Mouse (Mus musculus) brown adipose tissue, adult 24 weeks (tissue): ENCODE measurements around the gene Shank2. TPM values are rescaled to one million over a fixed set of nuclear protein-coding genes. Genes with fewer than 3 reads are reported as not detected.

Experiments
- H3K27ac ChIP-seq: fragments of 200-500 bp; replicated peaks from 2 replicates; pipeline ENCODE4 v1.5.1; 2012; ENCODE audit warnings: low read depth, mild to moderate bottlenecking, low read length
- H3K4me1 ChIP-seq: fragments of 200-500 bp; 2 replicates; pipeline ENCODE4 v1.6.1; 2012; ENCODE audit warnings: low read length, mixed read lengths; ENCODE audit not compliant: control insufficient read depth, insufficient read depth, insufficient read length
- H3K4me3 ChIP-seq: fragments of 200-500 bp; 2 replicates; pipeline ENCODE4 v1.5.1; 2012; ENCODE audit warnings: low read depth, mild to moderate bottlenecking, low read length, moderate library complexity; ENCODE audit not compliant: insufficient read depth
- polyA plus RNA-seq: library from polyadenylated mRNA; stranded (reverse); fragments of >200 nt; gene quantifications from 2 replicates; pipeline ENCODE4 v1.2.4, GENCODE M21; 2012; ENCODE audit not compliant: missing spikeins, insufficient read depth, insufficient read length

The Shank2 gene
- polyA plus RNA-seq, 1 experiment = not detected

DNA sequence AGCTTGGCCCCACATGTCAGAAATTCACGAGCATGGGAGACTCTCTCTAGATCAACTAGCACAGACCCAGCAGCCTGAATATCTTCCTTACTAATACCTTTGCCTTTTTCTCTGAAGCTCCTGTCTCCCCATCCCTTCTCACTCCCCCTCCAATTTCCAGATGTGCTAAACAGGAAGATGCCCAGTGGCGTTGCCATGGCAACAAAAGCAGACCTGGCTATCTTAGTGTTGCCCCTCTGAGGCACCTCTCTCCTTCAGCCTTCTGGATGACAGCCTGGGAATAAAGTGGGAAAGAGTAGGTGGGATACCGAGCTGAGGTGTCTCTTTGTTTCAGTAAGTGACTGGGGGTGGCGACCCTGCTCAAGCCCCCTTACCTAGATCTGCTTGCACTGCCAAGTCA, 146.4 kb downstream of the Shank2 start:
- Histone ChIP-seq H3K4me1 (no peaks in the 10 kb centered on the region), H3K4me3 (no peak overlapping the region), H3K27ac (no peak overlapping the region)

DNA sequence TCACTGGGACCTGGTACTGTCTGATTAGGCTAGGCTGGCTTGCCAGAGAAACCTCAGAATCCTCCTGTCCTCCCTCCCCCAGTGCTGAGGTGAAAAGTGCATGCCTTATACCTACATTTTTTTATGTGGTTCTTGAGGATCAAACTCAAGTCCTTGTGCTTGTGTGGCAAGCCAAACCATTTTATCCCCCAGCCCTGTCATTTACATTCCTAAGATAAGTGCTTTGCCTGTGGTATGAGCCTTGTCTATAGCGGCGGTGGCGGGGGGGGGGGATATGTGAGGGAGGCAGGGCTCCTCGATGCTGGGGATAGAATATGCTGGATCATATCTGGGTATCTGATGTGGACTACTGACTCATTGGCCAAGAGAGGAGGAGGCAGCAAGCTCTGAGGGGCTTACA, 151.4 kb downstream of the Shank2 start:
- Histone ChIP-seq H3K4me1 (no peaks in the 10 kb centered on the region), H3K27ac (no peak overlapping the region)

DNA sequence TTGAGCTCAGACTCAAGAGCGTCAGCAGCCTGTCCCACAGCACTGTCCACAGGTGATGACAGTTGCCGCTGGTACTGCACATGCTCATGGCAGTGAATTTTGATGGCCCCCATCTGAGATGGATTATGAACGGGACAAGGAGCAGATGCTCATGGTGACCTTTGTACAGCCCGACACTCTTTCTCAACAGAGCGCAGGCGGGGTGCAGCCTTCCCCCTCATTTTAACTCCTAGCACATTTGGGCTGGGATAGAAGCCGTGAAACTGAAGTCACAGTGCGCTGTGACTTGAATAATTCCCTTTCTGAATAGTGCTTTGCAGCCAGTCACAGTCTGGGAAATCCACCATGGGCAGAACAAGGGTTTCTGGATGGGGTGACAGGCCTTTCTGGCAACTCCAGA, 152.0 kb downstream of the Shank2 start:
- no peak overlapping the region for H3K27ac ChIP-seq
- no peak overlapping the region for H3K4me3 ChIP-seq
- no peaks in the 10 kb centered on the region for H3K4me1 ChIP-seq

More for the DNA sequence above, 151.4 kb downstream of the Shank2 start:
- H3K4me3 ChIP-seq = no peak overlapping the region

DNA sequence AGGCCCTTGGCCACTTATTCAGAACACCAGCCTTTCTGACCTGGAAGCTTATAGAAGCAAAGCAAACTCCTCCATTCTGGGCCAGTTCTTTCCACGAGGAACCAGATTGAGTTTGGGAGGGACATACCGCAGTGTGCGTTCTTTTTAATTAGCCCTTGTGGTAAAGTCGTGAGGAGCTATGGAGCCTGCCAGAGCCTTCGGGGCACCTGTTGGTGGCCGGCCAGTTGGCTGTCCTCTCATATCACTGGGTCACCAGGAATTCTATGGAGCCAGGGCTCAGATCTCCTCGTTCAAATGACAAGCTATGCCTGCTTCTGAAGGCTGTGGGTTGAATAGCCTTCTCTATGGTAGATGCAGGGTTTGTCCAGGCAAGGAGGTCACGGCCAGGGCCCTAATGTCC, 156.2 kb downstream of the Shank2 start:
- Histone ChIP-seq H3K4me1 (no peaks in the 10 kb centered on the region), H3K4me3 (no peak overlapping the region), H3K27ac (no peak overlapping the region)

DNA sequence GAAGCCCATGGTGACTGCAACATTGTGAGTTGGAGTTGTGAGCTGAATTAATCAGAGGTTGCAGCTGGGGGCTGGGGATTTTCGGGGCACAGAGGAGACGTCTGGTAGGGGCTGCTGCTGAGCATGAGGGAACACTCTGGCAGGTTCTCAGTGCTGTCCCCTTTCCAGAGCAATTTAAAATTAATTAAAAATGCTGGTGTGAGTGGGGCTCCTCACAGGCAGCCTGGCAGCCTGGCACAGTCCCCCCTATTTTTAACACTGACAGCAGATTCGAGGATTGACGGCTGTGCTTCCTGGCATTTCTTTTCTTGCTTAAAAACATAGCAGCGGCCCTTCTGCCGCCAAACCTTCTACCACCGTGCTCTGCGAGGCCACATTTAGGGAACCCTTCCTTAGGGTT, 157.8 kb downstream of the Shank2 start:
- no peaks in the 10 kb centered on the region for H3K4me1 ChIP-seq

DNA sequence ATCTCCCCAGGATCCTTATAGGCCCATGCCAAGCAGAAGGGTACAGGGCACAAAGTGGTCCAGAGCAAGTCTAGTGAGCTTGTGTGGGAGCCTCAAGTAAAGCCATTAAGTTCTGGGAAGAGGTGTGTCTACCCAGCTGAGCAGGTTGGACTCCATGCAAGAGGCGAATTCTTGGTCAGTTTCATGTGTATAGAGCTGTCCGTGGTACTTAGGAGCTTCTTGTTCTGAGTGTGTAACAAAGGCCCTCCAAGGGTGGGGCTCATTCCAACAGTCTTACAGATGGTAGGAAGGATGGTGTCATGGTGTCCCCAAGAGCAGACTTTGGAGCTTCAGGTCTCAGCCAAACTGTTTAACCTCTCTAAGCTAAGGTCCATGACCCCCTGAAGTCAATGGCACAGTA, 158.3 kb downstream of the Shank2 start:
- Histone ChIP-seq H3K4me1 (no peaks in the 10 kb centered on the region), H3K27ac (no peak overlapping the region), H3K4me3 (no peak overlapping the region)

More for the DNA sequence above, 157.8 kb downstream of the Shank2 start:
- H3K27ac ChIP-seq = no peak overlapping the region
- no peak overlapping the region for H3K4me3 ChIP-seq

DNA sequence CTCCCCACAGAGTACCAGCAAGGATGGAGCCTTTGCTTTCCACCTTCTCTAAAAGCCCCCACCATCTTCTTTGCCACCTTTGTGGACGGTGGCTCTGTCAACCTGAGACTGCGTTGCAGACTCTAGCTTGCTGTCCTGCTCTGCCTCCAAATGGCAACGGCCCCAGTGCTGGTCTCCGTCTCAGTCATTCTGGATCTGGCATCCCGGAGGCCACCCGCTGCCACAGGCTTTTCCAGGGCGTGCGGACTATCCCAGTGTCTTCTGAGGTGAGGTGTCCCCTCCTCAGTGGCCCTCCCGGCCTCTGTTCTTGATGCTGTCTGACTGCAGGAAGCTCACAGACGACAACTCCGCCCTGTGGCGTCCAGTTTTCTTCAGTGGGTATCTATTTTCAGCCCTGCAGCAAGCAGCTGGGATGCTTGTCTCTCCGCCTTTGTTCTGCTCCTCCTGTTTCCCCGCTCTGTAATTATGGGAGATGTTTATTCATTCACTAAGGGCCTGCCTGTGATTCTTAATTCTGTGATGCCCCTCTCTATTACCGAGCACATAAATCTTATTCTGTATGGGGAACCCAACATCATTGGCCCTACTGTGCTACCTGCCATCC, 159.0 kb downstream of the Shank2 start:
- H3K4me1 ChIP-seq = no peaks in the 10 kb centered on the region
- no peak overlapping the region for H3K27ac ChIP-seq
- no peak overlapping the region for H3K4me3 ChIP-seq

DNA sequence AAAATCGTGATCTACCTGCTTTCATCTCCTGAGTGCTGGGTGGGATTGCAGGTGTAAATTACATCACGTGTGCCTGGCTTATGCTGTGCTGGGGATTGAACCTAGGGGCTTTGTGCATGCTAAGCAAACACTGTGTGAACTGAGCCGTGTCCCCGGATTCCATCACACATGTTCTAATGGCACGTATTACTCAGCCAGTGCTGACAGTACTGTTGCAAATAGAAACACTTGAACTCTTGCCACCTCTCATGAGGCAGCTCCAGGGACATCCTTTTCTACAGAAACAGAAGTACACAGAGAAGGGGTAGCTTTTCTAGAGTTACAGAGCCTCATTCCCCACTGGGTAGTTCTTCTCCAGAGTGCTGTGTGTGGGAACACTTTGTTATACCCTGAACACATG, 168.5 kb downstream of the Shank2 start:
- no peak overlapping the region for H3K27ac ChIP-seq
- no peaks in the 10 kb centered on the region for H3K4me1 ChIP-seq
- no peak overlapping the region for H3K4me3 ChIP-seq

DNA sequence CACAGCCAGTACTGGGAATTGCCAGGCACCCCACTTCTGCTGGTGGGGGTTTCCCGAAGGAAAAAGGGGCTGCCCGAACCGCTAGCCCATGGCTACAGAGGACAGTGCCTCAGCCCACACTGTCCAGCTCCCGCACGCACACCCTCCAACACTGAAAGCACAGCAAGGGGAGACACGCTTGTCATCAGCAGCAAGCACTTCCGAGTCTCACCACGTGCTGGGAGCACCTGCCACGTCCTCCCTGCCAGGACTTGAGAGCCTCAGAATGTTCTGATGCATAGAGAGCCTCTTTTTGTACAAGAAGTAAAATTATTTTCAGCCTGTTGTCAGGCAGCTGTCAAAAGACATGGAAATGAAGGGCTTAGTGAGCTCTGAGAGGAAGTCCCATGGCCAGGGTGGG, 169.0 kb downstream of the Shank2 start:
- no peaks in the 10 kb centered on the region for H3K4me1 ChIP-seq
- H3K27ac ChIP-seq = no peak overlapping the region
- no peak overlapping the region for H3K4me3 ChIP-seq

DNA sequence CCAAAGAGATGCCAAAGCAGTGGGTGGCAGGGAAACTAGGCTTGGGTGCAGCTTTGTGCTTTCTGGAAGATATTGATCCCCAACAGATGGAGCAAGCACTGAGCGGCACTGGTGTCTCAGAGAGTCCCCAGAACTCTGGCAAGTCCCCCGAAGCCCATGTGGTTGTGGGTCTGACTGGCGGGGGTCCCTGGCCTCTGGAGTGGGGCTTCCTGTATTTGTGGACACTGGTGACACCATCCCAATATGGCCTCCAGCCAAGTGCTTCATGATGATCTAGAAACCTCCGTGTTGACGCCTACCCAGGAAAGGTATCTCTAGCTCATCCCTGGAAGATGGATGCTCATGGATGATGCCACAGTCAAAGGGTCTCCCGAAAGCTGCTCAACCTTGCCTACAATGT, 172.1 kb downstream of the Shank2 start:
- Histone ChIP-seq H3K27ac (no peak overlapping the region), H3K4me1 (no peaks in the 10 kb centered on the region), H3K4me3 (no peak overlapping the region)

DNA sequence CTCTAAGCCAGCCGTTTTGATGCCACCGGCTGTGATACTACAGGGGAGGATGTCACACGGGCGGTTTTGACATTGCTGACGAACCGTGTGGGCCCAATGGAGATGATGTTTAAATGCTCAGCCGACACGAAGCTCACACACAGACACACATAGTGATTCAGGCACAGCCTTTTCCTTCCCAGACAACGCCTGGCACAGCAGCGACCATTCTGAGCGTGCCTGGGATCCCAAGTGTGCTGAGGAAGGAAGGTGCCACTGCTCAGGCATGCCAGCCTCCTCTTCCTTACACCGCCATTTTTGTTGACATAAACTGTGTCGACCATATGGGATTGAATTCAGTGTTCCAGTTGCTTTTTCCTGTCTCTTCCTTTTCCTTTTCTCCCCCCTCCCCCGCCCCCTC, 172.6 kb downstream of the Shank2 start:
- no peak overlapping the region for H3K4me3 ChIP-seq
- no peaks in the 10 kb centered on the region for H3K4me1 ChIP-seq
- H3K27ac ChIP-seq = no peak overlapping the region

DNA sequence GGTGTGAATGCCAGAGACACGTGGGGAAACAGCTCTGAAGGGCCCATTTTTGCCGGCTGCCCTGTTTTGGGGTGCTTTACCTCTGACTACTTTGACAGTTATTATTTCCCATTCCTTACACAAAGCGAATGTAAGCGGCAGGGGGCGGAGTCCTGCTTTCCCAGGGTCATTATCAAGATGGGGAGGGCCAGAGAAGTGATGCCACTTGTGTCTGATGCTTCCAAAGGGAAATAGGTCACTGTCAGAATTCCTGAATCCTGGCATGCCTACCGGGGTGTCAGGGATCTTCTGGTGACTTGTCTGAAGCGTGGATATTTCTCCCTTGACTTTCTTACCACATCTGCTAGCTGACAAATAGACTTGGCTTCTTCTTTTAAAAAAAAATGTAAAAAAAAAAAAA, 173.3 kb downstream of the Shank2 start:
- Histone ChIP-seq H3K4me1 (no peaks in the 10 kb centered on the region), H3K27ac (no peak overlapping the region), H3K4me3 (no peak overlapping the region)

DNA sequence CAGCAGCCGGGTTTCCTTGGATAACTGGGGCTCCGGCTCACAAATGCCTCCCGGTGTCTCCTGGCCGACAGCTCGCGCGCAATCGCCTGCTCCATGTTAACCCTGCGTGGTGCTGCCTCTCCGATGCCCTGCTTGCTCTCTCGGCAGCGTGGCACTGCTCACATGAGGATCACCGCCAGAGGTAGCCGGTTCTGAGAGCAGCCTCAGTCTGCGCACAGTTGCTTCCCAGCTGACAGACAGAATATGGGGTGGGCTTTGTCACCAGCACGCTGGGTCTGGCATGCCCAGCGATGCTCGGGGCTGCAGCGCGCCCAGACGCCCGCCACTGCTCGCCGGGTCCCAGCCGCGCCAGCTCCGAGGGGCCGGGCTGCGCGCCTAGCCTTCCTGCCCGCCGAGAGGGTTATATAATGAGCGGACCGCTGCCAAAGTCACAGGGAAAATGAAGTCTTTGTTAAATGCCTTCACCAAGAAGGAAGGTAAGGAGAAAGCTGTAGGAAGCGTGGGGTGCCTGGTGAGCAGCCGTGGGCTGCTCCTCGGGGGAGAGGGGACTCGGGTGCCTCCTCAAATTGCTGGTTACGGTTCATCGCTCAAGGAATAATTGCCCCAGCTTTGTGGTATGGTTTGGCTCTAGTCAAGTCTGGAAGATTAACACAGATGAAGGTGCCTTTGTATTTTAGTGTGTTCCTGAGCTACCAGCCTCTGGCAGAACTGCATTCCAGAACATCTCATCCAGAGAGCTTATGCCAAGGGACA, 173.9 kb downstream of the Shank2 start:
- H3K27ac ChIP-seq = no peak overlapping the region
- no peak overlapping the region for H3K4me3 ChIP-seq
- H3K4me1 ChIP-seq = no peaks in the 10 kb centered on the region

DNA sequence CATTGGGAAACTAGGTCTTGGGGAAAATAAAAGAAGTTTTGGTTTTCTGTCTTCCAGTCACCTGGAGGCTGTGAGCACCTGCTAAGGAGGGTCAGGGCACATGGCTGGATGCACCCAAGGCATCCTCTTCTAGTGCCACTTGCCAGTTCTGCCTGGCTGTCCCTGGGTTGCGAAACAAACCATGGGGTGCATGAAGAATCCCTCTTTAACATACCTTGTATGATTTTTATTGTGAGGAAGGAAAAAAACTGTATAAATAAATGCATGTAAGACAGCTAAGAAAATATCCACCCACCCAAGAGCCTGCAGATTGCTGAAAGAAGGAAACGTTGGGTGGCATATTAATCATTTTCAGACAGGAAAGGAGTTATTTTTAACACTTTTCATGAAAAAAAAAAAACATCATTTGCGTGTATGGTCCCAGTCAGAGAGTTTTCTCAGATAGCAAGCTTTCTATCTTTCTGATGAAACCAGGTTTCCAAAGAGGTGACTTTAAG, 174.6 kb downstream of the Shank2 start:
- H3K4me3 ChIP-seq = no peak overlapping the region
- H3K27ac ChIP-seq = no peak overlapping the region
- no peaks in the 10 kb centered on the region for H3K4me1 ChIP-seq

DNA sequence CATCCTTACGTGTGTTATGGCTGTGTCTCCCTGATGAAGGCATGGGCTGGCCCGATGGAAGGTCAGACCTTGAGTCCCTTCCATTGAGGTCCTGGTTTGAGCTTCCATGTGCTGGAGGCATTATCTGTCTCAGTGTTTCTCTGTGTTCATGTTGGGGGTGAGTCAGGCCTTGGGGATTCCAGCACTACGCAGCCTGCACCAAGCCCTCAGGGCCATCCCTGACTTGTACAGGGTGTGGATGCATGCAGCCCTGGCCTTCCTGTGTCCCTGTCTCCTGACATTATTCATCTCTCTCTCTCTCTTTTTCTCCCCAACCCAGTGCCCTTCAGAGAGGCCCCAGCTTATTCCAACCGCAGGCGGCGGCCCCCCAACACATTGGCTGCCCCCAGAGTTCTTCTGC, 177.7 kb downstream of the Shank2 start:
- H3K27ac ChIP-seq = no peak overlapping the region
- no peak overlapping the region for H3K4me3 ChIP-seq
- no peaks in the 10 kb centered on the region for H3K4me1 ChIP-seq

DNA sequence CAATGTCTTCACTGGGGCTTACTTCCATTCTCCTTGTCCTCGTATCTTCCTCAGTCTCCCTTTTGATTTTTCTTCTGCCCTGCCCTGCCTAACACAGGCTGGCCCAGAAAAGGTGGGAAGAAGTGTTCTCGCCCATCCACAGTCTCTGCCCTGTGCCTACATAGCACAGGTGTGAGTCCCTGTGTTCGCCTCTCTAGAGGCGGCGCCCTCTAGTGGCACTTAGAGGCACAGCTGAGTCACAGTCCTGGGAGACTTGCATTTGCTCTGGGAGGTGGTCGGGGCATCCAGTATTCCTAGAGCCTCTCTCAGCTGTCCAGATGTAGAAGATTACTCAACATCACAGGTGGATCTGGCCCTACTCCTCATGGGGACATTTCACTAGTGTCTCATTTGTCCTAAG, 179.2 kb downstream of the Shank2 start:
- H3K27ac ChIP-seq = no peak overlapping the region
- no peaks in the 10 kb centered on the region for H3K4me1 ChIP-seq
- no peak overlapping the region for H3K4me3 ChIP-seq
